Mouse (Mus musculus) urinary bladder, postnatal 0 days (tissue): Measurements from ENCODE around the gene Vps13a. TPM values are rescaled to one million over a fixed set of nuclear protein-coding genes. Genes with fewer than 3 reads are reported as not detected.

ENCODE experiments used
- polyA plus RNA-seq: library from polyadenylated mRNA; unstranded; fragments of >200 nt; fragmentation: Nextera tagmentation; extraction: Ambion mirVana; gene quantifications from 2 replicates; pipeline ENCODE4 v1.2.1, GENCODE M21; 2015

Gene Vps13a
- 10.3 and 14.0 TPM in 2 replicates for polyA plus RNA-seq

GRCm38 (mm10) chr19:16780790-16781384, at the start of gene Vps13a:
Vps13a (minus strand) TSS chr19:16780933.

Other genes with a start within 250 kb of the Vps13a start
- not detected in 2 replicates for gene Foxb2, start 92.9 kb upstream of the Vps13a start, polyA plus RNA-seq
- 16.4 and 17.2 TPM in 2 replicates for gene Prune2, start 175.2 kb upstream of the Vps13a start, polyA plus RNA-seq